Mouse (Mus musculus) thymus, adult 18-20 months (tissue): ENCODE results near the gene Sept12.
A peak's percentile ranks its signal among the peaks of the same experiment; 100 is the strongest.

Experiments used
- DNase-seq, 2 experiments: peaks; one replicate each; pipeline ENCODE4 v3.0.0; 2022; ENCODE audit warnings: mixed read lengths in 2 of 2

The Sept12 gene

DNA sequence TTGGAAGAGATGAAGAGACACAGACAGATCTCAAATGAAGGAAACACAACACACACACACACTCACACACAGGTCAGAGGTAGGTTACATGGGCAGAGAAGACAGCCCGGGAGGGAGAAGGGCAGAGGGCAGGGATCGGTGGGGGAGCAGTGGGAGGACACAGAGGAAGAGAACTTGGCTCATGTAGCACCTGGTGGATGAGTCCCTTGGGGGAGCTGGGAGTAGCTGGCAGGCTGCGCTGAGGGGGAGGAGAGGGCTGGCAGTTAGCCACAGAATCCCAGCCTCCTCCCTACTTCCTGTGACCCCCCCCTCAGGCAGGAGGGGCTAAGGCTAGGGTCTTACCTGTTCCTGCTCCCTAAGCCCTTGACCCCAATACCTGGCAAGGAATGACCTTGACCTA, at the start of gene Sept12:
Gene Sept12, minus strand, starts transcription at position 300 of the 400 bp plus-strand sequence.
- DNase-seq = no peak

DNA sequence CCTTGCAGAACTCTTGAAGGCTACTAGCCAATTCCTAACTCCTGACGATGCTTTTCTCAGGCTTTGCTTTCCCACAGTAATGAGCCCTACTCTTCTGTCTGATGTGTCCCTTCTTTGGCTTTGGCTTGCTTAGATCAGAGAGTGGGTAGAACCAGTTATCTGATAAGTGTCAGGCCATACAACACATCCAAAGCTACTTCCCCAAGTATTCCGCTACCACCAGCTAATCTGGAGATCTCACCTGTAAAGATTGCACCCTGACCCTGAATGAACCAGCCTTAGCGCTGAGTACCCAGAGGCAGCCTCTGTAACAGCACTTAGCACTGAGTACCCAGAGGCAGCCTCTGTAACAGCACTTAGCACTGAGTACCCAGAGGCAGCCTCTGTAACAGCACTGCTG, 47.7 kb upstream of the Sept12 start:
- no peak for DNase-seq

DNA sequence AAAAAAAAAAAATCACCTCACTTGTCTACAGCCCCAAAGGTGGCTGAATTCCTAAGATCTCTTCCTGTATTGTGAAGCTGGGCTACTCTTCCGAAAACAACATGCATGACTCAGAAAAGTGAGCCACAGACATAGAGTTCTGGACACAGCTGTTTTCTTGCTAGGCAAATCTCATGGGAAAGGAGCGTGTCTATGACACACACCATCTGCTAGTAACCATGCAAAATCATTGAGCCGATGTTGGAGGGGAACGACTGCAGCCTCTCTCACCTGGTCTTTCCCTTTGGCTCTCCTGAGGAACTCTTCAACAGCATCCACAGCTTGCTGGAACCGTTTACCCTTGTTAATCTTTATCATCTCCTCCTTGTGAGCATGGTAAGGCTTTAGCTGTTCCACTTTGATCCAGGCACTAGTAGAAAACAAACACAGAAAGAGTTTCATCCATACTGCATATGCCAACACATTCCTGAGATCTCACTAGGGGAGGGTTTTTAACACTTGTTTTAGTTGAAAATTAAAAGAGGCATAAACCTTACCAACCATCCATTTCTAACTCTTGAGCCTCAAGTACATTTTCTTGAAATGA, 39.1 kb upstream of the Sept12 start:
- no peak for DNase-seq

DNA sequence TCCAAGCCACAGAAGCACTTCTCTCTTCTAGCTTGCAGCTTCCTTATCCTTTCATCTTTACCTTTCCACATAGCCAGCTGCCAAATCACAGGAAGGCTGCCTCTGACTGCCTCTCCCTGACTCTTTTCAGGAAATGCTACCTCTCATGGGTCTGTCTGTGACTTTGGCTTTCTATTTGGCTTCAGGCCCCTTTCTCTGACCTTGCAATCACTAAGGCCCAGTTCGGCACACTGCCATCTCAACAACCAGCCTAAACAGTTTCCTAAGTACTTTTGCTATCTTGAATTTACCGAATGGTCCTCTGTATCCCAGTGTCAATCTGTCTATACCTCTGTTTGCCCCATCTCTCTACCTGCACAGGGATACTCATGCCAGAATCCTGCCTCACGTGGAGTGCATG, 37.9 kb upstream of the Sept12 start:
- DNase-seq = no peak

DNA sequence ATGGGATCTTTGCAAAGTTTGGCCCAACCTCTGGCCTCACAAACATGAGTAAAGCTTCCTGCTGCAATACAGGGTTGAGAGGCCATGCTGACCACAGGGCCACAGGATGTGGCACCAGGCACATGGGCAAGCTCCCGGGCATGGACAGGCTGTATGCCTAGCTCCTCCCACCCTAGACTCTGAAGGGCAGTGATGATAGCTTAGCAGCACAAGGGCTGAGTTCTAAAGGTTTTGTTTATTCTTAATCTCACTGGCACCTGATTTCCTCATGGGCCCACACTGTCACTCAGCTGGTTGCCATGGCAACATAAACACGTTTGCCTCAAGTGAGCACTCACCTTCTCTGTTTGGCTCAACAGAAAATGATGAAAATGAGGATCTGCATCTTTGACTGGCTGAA, 32.2 kb upstream of the Sept12 start:
- no peak for DNase-seq

DNA sequence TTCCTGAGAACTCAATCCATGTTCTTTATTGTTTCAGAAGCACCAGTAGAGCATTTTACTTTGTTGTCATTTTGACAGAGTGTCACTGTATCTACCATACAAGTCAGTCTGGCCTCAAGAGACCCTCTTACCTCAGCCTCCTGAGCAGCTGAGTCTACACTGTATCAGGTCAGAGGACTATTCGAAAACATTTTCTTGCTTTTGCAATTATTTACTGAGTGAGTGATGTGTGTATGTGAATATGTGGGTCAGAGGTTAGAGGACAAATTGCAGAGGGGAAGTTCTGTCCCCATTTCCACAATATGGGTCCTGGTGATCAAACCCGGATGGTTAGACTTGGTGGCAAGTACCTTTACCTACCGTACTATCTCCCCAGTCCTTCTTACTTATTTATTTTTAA, 26.4 kb upstream of the Sept12 start:
- no peak for DNase-seq

DNA sequence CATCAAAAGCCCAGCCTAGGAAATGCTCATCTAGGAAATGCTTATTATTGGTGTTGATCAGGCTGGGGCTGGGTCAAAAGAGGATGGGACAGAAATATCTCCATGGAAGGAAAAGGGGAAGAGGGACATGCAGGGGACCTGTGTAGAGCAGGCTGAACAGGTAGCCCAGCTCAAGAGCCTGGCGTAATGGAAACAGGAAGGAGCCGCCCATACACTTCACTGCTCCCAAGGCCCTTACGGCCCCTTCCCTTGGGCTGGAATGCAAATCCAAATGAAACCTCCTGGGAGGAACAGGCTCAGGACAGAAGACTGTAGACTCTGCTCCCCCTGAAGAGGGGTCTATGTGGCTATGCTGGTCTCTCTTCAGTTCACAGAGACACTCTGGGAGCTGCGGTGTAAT, 16.9 kb upstream of the Sept12 start:
- no peak for DNase-seq

DNA sequence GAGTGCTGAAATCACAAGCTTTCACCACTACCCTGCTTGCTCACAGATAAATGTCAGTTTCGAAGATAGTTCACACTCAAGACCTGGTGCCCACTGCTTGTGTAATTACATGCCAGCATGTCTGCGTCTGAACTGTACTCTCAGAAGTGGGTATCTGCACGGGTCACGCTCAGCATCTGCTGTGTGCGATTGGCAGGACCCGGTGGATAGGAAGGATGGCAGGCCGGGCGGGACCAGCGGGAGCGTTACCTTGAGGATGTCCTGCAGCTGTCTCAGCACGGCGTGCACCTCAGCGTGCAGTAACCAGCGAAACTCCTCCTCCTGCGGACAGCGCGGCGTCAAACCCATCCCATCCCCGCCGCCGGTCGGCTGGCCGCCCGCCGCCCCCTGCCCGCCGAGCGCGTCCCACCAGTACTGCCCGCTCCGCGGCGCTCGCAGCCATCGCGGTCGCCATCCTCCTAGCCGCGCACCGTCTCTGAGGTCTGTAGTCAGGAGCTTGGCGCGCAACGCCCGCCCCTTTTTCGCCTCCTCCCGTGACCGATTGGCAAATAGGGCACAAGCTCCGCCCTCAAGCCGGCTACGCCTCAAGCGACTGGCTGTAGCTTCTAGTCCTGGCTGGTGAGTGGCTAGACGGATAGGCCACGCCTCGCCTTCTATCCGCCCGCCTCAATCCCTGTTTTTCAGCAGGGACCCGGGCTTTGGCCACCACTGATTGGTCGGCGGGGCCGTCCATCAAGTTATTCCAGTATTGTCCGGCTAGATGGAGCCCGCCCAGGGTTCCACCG, 15.6 kb upstream of the Sept12 start, which contains the start of gene Rogdi:
Gene Rogdi, minus strand, starts transcription at position 500 of the 785 bp plus-strand sequence.
- DNase-seq = peak; percentile 94 to 96

DNA sequence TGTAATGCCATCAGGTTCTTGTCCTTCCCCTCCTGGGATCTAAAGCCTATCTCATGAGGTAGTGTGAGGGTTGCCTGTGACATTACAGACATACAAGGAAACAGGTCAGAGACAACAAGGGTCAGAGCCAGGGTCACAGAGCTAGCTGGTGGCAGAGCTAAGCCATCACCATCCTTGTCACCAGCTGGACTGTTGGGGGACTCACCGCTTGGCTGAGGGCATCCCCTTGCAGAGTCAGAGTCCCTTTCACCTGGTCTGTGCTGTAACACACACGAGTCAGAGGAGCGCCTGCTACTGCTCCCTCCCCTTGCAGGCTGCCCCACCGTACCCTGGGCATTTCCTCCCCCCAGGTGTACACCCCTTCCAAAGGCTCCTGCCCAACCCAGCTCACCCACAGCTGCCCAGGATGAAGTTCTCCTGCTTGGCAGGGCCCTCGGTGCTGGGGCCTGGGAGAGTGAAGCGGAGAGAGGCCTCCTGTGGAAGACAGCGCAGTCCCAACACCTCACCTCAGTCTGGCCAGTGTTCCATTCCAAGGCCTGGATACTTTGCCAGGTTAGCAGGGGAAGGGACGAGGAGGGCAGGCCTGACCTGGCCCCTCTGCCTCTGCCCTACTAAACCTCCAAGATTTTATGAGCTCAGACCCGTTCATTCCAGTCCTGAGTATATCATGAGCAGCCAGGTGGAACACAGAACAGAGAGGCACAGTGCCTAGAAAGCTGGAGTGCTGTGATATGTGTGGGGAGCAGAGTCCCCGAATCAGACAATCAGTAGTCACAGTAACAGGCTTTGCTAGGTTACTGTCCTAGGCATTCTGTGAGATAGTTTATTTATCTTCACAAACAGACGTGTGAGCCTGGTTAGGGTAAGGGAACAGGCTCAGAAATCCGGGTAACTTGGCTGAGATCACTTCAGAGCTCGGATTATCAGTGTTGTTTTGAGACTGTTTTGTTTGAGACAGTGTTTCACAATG, 14.7 kb upstream of the Sept12 start:
- no peak for DNase-seq

DNA sequence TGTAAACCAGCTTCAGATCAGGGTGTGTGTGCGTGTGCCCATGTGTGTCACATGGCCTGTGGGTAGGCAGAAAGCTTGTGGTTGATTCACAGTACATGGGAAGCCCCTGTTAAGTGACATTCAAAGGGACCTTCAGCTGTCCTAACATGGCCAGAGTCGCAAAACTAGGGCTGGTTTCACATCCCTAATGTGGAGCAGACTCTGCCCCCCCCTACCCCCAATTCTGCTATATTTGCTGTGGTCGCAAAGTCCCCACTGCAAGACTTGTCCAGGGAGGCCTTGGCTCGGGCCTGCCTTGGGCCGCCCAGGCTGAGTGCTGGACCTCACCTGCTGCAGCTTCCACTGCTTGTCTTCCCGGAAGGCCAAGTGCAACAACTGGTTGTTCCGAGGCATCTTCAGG, 13.6 kb upstream of the Sept12 start:
- no peak for DNase-seq

DNA sequence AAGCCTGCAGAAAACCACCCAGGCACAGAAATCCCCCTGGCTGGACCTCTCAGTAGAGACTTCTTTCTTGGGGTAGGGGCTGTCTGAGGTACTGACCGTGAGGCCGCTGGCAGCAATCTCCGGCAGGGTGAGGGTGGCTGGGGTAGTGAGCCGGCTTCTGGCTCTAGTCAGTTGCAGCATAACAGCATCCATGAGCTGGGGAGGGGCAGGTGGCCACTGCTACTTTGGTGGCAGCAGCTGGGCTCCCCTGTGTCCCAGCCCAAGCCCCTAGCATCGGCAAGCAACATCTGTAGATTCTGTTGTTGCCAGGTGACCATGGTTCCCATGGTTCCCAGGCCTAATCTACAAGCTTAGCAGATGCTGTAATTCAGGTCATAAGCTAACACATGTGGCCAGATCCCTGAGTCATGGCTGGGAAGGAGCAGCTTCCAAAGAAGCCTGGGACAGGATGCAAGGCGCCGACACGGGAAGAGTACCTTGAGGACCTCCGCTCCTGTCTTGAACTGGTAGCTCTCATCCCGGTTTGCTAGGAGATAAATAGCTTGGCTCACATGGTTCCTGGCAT, 12.8 kb upstream of the Sept12 start:
- no peak for DNase-seq

DNA sequence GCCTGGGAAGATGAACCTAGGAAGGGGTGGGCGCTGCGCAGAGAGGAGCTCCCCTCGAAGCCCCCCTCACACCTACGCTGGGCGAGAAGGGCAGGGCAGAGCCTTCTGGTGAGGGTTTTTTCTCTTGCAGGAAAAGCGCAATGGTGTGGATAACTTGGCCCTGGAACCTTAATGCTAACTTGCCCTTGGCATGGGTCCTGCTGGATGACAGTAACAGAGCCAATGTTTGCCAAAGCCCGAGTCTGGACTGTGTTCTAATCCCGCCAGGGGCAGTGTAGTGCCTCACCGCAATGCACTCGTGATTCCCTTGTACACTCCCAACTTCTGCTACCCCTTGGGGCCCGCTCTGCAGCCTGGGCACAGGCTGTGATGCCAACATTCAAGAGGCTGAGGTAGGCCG, 10.4 kb upstream of the Sept12 start:
- DNase-seq = no peak

DNA sequence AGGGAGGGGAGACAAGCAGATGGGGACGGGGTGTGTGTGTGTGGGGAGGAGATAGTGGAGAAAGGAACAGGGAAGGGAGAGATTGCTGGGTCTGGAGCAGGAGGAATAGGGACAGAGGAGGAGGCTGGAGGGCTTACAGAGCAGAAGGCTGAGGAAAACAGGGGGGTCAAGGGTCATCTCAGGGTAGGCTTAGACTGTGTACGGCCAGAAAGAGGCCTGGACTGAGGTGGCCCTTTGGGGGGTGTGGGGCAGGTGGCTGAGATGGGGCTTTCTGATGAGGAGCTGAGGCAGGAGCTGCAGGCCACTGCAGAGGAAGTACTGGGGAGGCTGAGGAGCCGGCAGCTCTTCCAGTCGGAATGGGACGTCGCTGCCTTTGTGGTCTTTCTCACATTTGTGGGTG, 9.8 kb upstream of the Sept12 start:
- no peak for DNase-seq

DNA sequence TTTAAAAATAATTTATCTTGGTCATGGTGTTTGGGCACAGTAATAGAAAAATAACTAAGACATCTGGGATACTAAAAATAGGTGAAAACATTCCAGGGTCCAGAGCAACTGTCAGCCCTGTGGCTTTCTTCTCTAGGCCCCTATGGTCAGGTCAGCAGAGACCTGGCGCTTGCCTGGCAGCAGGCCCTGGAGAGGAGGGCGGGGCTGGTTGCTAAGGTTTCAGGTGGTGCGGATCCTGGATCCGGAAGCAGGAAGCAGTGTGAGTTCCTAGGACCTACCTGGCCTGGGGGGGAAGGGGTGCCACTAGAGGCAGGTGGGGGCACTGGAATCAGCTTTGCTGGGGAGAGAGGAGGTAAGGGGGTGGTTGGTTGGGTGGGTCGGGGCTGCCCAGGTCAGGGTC, 9.4 kb upstream of the Sept12 start, which contains the start of gene Smim22:
Gene Smim22, plus strand, starts transcription at position 222 of the 400 bp plus-strand sequence.
- DNase-seq = no peak

DNA sequence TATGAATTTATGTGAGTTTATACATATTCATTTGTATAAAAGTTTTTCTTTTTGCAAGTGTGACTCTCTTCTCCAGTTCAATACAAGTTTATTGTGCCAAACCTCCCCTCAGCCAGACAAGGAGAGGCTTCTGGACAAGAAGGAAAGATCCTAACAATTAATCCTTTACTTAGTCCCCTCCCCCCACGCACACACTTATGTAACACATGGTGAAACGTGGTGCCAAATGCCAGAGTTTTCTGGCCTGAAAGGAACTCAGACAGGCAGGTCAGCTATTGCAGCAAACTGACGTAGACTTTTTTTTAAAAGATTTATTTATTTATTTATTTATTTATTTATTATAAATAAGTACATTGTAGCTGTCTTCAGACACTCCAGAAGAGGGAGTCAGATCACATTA, 3.0 kb upstream of the Sept12 start:
- DNase-seq = no peak

DNA sequence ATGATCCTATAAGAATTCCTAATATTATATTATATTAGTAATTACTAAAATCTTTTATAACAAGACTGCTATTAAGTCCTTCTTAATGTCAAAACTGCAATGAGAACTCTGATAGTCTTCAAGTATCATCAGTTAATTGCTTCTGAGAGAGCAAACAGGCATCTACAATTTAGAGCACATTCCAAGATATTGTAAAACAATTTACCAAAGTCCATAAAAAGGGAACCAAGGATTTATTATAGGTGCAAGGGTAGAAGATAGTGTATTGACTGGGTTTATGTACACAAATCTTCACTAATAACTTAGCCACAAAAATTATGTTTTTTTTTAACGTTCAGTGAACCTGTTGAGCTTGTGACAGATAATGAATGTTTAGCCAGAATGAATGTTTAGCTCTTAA, 1.3 kb upstream of the Sept12 start:
- DNase-seq = no peak

DNA sequence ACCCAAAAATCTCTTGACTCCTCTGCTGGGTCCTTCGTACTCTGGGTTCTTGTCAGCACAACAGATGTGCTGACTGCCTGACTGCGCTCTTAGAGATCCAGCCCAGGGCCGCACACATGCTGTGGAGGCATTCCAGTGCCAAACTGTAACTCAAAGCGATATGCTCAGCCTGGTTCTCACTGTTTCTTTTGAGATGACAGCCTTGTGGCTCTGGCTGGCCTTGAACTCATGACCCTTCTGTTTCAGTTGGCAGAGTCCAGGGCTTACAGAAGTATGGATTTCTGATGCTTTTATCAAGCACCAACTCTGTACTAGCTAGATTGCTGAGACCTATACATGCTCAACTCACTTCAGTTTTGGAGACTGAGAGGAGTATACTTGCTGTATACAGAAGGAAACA, 4.4 kb downstream of the Sept12 start:
- no peak for DNase-seq

DNA sequence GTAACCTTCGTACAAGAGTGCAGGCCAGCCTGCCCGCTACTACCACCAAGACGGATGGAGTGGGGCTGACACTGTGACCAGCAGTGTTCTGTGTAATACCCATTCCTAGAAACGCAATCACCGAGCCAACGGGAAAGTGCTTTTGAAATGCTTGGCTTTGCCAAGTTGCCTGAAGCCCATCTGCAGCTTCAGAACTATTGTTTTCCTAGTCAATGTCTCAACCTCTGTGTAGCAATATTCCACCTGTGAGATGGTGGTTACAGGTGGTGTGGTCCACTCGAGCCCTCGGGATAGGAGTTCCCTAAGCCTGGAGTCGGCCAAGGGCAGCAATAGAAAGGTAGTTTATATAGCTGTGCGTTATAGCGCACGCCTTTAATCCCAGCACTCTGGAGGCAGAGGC, 12.9 kb downstream of the Sept12 start:
- DNase-seq = no peak

DNA sequence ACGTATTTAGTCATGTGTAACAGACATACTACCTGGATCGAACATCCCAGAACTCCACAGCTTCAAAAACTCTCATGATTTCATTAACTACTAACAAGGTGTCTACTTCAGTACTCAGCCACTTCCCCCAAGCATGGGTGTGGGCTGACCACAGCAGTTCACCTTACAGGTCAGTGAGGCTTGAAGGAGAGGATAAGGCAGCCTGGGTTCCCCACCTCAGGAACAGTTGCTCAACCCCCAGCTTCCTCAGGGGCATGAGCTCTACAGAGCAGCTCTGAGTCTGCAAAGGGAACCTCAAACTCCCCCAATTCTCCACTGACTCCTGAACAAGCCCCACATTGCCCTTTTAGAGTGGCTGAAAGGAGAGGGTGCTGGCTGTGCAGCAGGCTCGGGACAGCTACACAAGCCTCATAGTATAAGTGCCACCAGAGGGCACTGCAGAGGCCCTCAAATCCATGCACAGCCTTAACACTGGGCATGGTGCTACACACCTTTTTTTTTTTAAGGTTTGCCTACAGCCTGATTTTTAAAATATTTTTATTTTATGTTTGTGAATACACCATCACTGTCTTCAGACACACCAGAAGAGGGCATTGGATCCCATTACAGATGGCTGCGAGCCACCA, 17.8 kb downstream of the Sept12 start:
- no peak for DNase-seq

DNA sequence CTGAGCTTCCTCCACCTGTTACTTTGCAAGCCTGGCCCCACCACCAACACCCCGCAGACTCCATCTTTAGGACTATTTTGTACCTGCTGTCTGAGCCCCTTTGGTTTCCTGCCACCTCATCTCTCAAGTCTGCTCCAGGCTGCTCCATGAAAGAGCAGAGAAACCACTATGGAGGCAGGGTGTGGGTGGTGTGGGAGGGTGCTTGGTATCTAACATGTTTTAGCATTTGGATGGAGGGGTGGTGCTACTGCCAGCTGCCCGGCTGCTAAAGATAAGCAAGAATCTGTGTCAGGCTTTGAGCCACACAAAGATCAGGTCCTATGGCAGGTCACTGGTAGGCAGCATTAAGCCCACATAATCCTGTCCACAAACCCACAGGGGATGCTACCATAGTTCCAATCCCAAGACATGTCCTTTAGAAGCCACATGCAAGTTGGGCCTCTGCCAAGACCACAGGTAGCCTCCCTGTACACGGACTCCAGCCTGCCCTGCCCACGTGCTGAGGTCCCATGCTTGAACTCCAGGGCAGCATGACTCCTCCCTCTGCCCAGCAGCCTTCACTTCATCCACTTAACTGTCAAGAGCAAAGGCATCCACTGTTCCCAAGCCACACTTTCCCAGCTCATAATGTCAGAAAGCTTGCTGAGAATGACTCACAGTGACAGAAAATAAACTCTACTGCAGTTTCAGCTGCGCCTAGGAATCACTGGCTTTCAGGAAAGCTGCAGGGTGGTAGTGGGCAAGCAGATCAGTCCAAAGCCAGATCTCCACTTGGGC, 19.2 kb downstream of the Sept12 start:
- no peak for DNase-seq

DNA sequence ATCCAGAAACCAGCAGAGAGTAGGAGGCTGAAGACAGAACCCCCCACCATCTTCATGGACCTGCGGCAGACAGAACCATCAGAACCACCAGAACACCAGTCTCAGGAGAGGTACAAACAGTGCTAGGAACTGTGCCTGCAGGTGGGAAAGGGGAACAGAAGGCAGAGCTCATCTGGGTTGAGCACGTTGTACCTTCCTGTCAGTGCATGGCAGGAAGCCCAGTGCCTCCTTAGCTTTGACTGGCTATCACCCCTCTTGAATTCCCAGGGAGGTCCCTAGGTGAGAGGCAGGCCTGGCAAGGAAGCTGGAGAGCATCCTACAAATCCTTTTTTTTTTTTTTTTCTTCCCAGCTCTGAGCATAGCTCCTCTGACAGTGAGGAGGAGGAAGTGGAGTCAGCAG, 21.5 kb downstream of the Sept12 start:
- DNase-seq = no peak

DNA sequence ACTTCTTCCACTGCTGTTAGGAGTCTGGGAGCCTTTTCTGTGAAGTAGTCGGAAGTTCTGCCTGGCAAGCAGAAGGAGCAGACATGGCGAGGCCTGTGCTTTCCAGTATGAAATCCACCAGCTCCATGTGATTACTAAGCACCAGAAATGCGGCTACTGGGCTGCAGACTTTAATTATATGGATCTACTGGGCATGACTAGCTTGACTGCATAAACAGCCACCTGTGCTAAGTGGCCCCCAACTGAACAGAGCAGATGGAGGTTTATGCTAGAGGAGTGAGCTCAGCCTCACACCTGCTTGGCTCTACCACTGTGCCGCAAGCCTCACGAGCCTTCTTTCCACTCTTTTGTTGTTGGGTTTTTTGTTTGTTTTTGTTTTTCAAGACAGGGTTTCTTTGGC, 23.1 kb downstream of the Sept12 start:
- no peak for DNase-seq
